Comparison of ENCODE assay signal across 12 mouse cellular contexts in the genomic region with DNA sequence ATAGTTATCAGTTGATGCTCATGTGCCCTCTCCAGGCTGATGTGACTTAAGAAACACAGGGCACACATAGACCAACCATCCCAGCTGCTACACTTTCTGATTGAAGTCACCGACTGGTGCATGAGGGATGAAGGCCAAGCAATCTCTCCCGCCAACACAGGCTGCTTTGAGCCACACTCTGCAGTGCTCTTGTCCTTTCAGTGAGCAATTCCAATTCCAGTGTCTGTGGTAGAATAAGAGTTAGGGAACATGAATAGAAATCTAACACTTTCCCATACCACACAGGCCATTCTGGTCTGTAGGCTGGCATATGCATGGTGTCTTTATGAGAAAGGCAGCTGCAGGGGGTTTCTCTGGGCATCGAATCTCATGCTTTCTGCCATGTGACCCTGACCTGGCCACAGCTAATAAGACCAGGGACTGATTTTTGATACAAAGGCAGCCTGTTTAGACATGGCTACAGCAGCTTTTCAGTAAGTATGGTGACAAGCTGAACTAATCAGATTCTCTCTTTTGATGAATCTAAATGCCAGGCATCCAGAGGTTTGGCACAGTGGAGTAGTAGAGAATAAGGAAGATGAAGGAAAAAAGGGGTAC.
A peak's percentile ranks its signal among the peaks of the same experiment; 100 is the strongest.
DNase-seq lines count a peak whose midpoint lies in the region; ATAC-seq lines count a peak whose summit lies in the region.
"Had no signal": no experiment of that assay in that cellular context is flagged by ENCODE, and none has a peak within 500 bp of the region (broad histone marks: within the 10 kb centered on the region; RNA-seq: fewer than 3 reads in every experiment).

No protein-coding gene starts in this region.

- DNase-seq in frontal cortex, postnatal 36 days (ENCODE audit: low spot score in 2 of 2) = peak; percentile 2 to 16
- peak; percentile 6 for DNase-seq in right cerebral cortex, postnatal 4 days
- no peak for DNase-seq in right cerebral cortex, adult 18-20 months
- peak; percentile 3 to 4 for DNase-seq in layer of hippocampus, adult 8-10 months (ENCODE audit: low spot score in 2 of 2)
- no peak for DNase-seq in thymus, postnatal 10 days (ENCODE audit: low spot score in 2 of 2)
- DNase-seq in adrenal gland, adult (ENCODE audit: inconsistent age in 2 of 2, low spot score in 1 of 2) = no peak
- no peak for DNase-seq in adrenal gland, postnatal 25 days
- DNase-seq: kidney, adult 11 months; liver, postnatal 0 days; retina, postnatal 1 day had no signal

- no peak; the same call in none of the 2 replicates for ATAC-seq in frontal cortex, adult (ENCODE audit: low TSS enrichment)
- ATAC-seq: CD4-positive, CD25-positive, alpha-beta regulatory T cell, adult 4 months; liver, postnatal 0 days had no signal

Comparison
In these comparisons a context has a peak if more than half of its experiments do, and no peak if none do; other contexts are left out.
1. DNase-seq: peak in frontal cortex, postnatal 36 days (2 of 2), right cerebral cortex, postnatal 4 days (single experiment) and layer of hippocampus, adult 8-10 months (2 of 2); none in right cerebral cortex, adult 18-20 months (single experiment), thymus, postnatal 10 days (0 of 2), adrenal gland, adult (0 of 2) and adrenal gland, postnatal 25 days (single experiment).